8 mouse cellular contexts compared by ENCODE assay signal in the genomic region with DNA sequence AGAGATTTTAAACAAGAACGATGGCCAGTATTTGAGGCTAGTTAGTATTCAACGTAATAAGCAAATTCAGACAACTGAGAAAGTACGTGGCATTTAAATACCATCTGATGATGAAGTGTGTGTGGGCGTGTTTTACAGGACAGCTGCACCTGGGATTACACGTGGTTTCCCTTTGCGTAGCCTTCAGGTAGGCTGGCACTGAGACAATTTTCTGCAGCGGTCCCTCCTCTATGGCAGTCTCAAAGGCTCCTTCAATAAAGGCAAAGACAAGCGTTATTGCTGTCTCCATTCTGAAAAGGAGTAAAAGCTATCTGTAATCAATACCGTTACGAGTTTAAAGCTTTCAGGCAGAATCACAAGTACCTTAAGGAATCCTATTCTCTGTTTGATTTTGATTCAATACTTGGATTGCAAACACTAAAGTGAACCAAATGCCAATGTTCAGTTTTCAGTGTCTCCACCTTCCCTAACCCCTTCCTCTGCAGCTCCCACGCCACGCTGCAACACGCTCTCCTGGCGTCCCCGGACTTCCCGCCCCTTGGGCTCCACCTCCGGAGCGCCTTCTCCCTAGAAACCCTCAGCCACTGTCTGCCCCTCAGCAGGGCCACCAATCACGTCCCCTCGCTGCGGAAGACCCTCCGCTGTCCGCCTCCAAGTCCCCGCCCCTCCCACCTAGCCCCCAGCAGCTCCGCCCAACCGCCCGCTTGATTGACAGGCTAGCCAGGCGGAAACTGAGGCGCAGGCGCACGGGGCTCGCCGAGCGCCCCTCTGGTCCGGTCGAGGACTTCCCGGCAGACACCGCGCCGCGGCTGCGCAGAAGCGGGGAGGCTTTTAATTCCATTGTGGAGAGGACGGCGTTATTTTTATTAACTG. TPM values are rescaled to one million over a fixed set of nuclear protein-coding genes. Genes with fewer than 3 reads are reported as not detected.
DNase-seq lines count a peak whose midpoint lies in the region; ATAC-seq lines count a peak whose summit lies in the region.

A gene (plus strand): TSS at position 756 of the 873 bp plus-strand sequence.

- 2% methylated on average over 45 of the region's 45 CpGs for WGBS in hindbrain, embryonic 12.5 days

- H3K27ac ChIP-seq in hindbrain, embryonic 12.5 days: peak within 1 kb of the TSS; percentile 91

- H3K27me3 ChIP-seq in hindbrain, embryonic 12.5 days: no peaks in the 10 kb centered on the region

- H3K9ac ChIP-seq in hindbrain, embryonic 12.5 days: peak within 1 kb of the TSS; percentile 97

- peak within 1 kb of the TSS; percentile 90 for H3K4me3 ChIP-seq in hindbrain, embryonic 12.5 days

- H3K4me2 ChIP-seq in hindbrain, embryonic 12.5 days (replicated peaks): peak within 1 kb of the TSS; percentile 93

- H3K4me1 ChIP-seq in hindbrain, embryonic 12.5 days: peaks cover 33% of the 10 kb centered on the region

- ATAC-seq in hindbrain, embryonic 12.5 days (ENCODE audit: low FRiP score): peak; percentile 98

- DNase-seq in NIH3T3 (ENCODE audit: low read depth): peak; percentile 99
- DNase-seq in cerebellum, postnatal 10 days: peak; percentile 98 to 99
- peak; percentile 93 to 96 for DNase-seq in frontal cortex, postnatal 10 days (ENCODE audit: low spot score in 2 of 2)
- DNase-seq in layer of hippocampus, postnatal 14 days (ENCODE audit: low spot score in 2 of 2): peak; percentile 93 to 97
- peak; percentile 96 for DNase-seq in lung, postnatal 14 days
- peak; percentile 84 for DNase-seq in retina, adult 2 months (ENCODE audit: low read depth, low spot score)
- peak; percentile 95 to 96 for DNase-seq in thymus, postnatal 36 days

- peaks cover 20% of the 10 kb centered on the region for H3K36me3 ChIP-seq in hindbrain, embryonic 12.5 days

- H3K9me3 ChIP-seq in hindbrain, embryonic 12.5 days (replicated peaks): no peaks in the 10 kb centered on the region

RNA-seq across cellular contexts. Expression of the gene that starts here (rescaled TPM):
- 33.6 and 37.0 TPM in 2 replicates for polyA plus RNA-seq in hindbrain, embryonic 12.5 days (2016; fragmentation: Nextera tagmentation; extraction: Ambion mirVana)
- 10 to 100 TPM; 30.7 to 31.3 TPM for total RNA-seq in layer of hippocampus, postnatal 14 days (2021)

Comparison
In these comparisons a context has a peak if more than half of its experiments do, and no peak if none do; other contexts are left out.
1. Peak in every context shown above with its lines: DNase-seq, ATAC-seq, H3K4me3 ChIP-seq and H3K27ac ChIP-seq.